Mouse (Mus musculus) embryonic fibroblast, embryonic 13.5 days (primary cell): ENCODE data around the gene Rpl9-ps1.

Source experiments
- CTCF ChIP-seq: IDR thresholded peaks from 2 replicates; pipeline ENCODE4 v1.5.1; 2011; ENCODE audit warnings: mild to moderate bottlenecking, control low read depth, low read length, moderate library complexity, borderline replicate concordance; ENCODE audit not compliant: insufficient read depth
- POLR2A ChIP-seq: IDR thresholded peaks from 2 replicates; pipeline ENCODE4 v1.6.1; 2011; ENCODE audit warnings: low read depth, mild to moderate bottlenecking, control low read depth, low read length, moderate library complexity

DNA sequence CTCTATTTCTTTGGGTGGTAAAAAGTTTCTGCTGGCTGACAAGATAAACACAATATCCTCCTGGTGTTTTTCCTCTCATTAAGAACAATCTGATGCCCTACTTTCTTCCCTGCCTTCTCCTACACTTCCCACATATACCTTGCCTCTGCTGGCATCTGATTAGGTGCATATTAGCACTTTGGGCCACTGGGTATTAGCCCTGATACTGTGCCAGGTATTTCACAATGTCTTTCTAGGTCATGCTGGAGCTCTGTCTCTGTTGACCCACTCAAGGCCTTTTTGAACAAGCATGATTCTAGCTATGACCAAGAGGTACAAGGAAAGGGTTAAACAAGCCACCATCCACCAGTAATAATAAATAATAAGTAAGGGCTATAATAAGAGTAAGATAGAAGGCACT lies 26.3 kb upstream of the Rpl9-ps1 start:
- no peak for TF ChIP-seq CTCF
- no peak for TF ChIP-seq POLR2A
